Mouse (Mus musculus): ENCODE measurements around the gene Scnn1b. TPM values are rescaled to one million over a fixed set of nuclear protein-coding genes. Genes with fewer than 3 reads are reported as not detected.

The Scnn1b gene
- total and polyA plus RNA-seq, 2 experiments from 2014 or later, result 0.54 to 0.67 TPM

- WGBS, result 77% methylated on average over 8 of the region's 8 CpGs
- Histone ChIP-seq H3K9ac (no peak overlapping the region), H3K27me3 (ENCODE audit: insufficient read depth, low read length) (no peaks in the 10 kb centered on the region), H3K9me3 (ENCODE audit: low read length) (no peaks in the 10 kb centered on the region), H3K4me1 (ENCODE audit: insufficient read depth) (no peaks in the 10 kb centered on the region), H3K4me2 (ENCODE audit: low read depth) (no peak overlapping the region), H3K27ac (ENCODE audit: low read depth, low read length) (no peak overlapping the region), H3K4me3 (ENCODE audit: low read depth, low read length) (no peak overlapping the region), H3K36me3 (ENCODE audit: insufficient read depth) (no peaks in the 10 kb centered on the region)
- DNase-seq (no peak), ATAC-seq (no peak)
- no peak for TF ChIP-seq CTCF (IDR thresholded peaks at IDR 0.05; ENCODE audit: low read depth)
Measured at GRCm38 (mm10) chr7:121912250-121912649, 47.4 kb downstream of the Scnn1b start.

DNA sequence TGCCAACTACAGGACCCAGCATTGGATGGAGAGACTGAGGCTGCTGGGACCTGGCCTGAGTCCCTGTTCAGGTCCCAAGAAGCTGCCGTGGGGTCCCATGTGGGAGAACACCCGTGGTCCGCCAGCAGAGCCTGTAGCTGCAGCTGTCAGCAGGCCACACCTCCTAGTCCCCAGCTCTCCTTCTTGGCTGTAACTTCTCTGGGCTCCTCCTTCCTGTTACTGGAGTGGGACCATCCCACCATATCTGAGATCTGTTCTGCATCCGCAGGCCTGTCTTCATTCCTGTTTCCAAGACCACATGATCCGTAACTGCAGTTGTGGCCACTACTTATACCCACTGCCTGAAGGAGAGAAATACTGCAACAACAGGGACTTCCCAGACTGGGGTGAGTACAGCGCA, 49.1 kb downstream of the Scnn1b start:
- no peak for TF ChIP-seq CTCF (IDR thresholded peaks at IDR 0.05; ENCODE audit: low read depth)
- Histone ChIP-seq H3K9me3 (ENCODE audit: low read length) (no peaks in the 10 kb centered on the region), H3K36me3 (ENCODE audit: insufficient read depth) (no peaks in the 10 kb centered on the region), H3K27ac (ENCODE audit: low read depth, low read length) (no peak overlapping the region), H3K27me3 (ENCODE audit: insufficient read depth, low read length) (no peaks in the 10 kb centered on the region), H3K4me2 (ENCODE audit: low read depth) (no peak overlapping the region), H3K4me1 (ENCODE audit: insufficient read depth) (no peaks in the 10 kb centered on the region), H3K4me3 (ENCODE audit: low read depth, low read length) (no peak overlapping the region), H3K9ac (no peak overlapping the region)
- DNase-seq (no peak), ATAC-seq (no peak)
- WGBS, result 83% methylated on average over 6 of the region's 6 CpGs

- no peak for ATAC-seq
- H3K4me2 ChIP-seq (ENCODE audit: low read depth), result no peak overlapping the region
- no peak for TF ChIP-seq CTCF (IDR thresholded peaks at IDR 0.05; ENCODE audit: low read depth)
- peaks cover 22% of the 10 kb centered on the region for H3K36me3 ChIP-seq (ENCODE audit: insufficient read depth)
- H3K9me3 ChIP-seq (ENCODE audit: low read length), result no peaks in the 10 kb centered on the region
- no peaks in the 10 kb centered on the region for H3K27me3 ChIP-seq (ENCODE audit: insufficient read depth, low read length)
- H3K27ac ChIP-seq (ENCODE audit: low read depth, low read length), result no peak overlapping the region
- no peak for DNase-seq
- H3K4me3 ChIP-seq (ENCODE audit: low read depth, low read length), result no peak overlapping the region
- H3K4me1 ChIP-seq (ENCODE audit: insufficient read depth), result no peaks in the 10 kb centered on the region
- H3K9ac ChIP-seq, result no peak overlapping the region
- WGBS, result 97% methylated on average over 7 of the region's 7 CpGs
Measured at GRCm38 (mm10) chr7:121924361-121924760, 59.5 kb downstream of the Scnn1b start.

- Histone ChIP-seq H3K9ac (no peak overlapping the region), H3K27me3 (ENCODE audit: insufficient read depth, low read length) (no peaks in the 10 kb centered on the region), H3K9me3 (ENCODE audit: low read length) (no peaks in the 10 kb centered on the region), H3K4me1 (ENCODE audit: insufficient read depth) (no peaks in the 10 kb centered on the region), H3K36me3 (ENCODE audit: insufficient read depth) (peaks cover 29% of the 10 kb centered on the region), H3K27ac (ENCODE audit: low read depth, low read length) (no peak overlapping the region), H3K4me2 (ENCODE audit: low read depth) (no peak overlapping the region), H3K4me3 (ENCODE audit: low read depth, low read length) (no peak overlapping the region)
- 97% methylated on average over 2 of the region's 2 CpGs for whole genome bisulfite sequencing
- DNase-seq (no peak), ATAC-seq (no peak)
- TF ChIP-seq CTCF (IDR thresholded peaks at IDR 0.05; ENCODE audit: low read depth), result no peak
Measured at GRCm38 (mm10) chr7:121927882-121928281, 63.0 kb downstream of the Scnn1b start.

- Histone ChIP-seq H3K4me2 (ENCODE audit: low read depth) (no peak overlapping the region), H3K9me3 (ENCODE audit: low read length) (no peaks in the 10 kb centered on the region), H3K27me3 (ENCODE audit: insufficient read depth, low read length) (no peaks in the 10 kb centered on the region), H3K4me1 (ENCODE audit: insufficient read depth) (no peaks in the 10 kb centered on the region), H3K9ac (no peak overlapping the region), H3K27ac (ENCODE audit: low read depth, low read length) (no peak overlapping the region), H3K4me3 (ENCODE audit: low read depth, low read length) (no peak overlapping the region), H3K36me3 (ENCODE audit: insufficient read depth) (peaks cover 21% of the 10 kb centered on the region)
- ATAC-seq (no peak), DNase-seq (no peak)
- 43% methylated on average over 7 of the region's 7 CpGs for WGBS
- TF ChIP-seq CTCF (IDR thresholded peaks at IDR 0.05; ENCODE audit: low read depth), result no peak
Measured at GRCm38 (mm10) chr7:121931246-121931645, 66.4 kb downstream of the Scnn1b start.

- H3K4me1 ChIP-seq (ENCODE audit: insufficient read depth), result no peaks in the 10 kb centered on the region
- no peaks in the 10 kb centered on the region for H3K27me3 ChIP-seq (ENCODE audit: insufficient read depth, low read length)
- no peak overlapping the region for H3K9ac ChIP-seq
- 82% methylated on average over 6 of the region's 6 CpGs for WGBS
- ATAC-seq (no peak), DNase-seq (no peak)
- no peak overlapping the region for H3K4me3 ChIP-seq (ENCODE audit: low read depth, low read length)
- no peaks in the 10 kb centered on the region for H3K9me3 ChIP-seq (ENCODE audit: low read length)
- H3K27ac ChIP-seq (ENCODE audit: low read depth, low read length), result no peak overlapping the region
- TF ChIP-seq CTCF (IDR thresholded peaks at IDR 0.05; ENCODE audit: low read depth), result no peak
- H3K36me3 ChIP-seq (ENCODE audit: insufficient read depth), result peaks cover 12% of the 10 kb centered on the region
- H3K4me2 ChIP-seq (ENCODE audit: low read depth), result no peak overlapping the region
Measured at GRCm38 (mm10) chr7:121933675-121934074, 68.8 kb downstream of the Scnn1b start.

- Histone ChIP-seq H3K4me2 (ENCODE audit: low read depth) (no peak overlapping the region), H3K27ac (ENCODE audit: low read depth, low read length) (no peak overlapping the region), H3K36me3 (ENCODE audit: insufficient read depth) (peaks cover 11% of the 10 kb centered on the region), H3K4me3 (ENCODE audit: low read depth, low read length) (no peak overlapping the region), H3K9me3 (ENCODE audit: low read length) (no peaks in the 10 kb centered on the region), H3K27me3 (ENCODE audit: insufficient read depth, low read length) (no peaks in the 10 kb centered on the region), H3K4me1 (ENCODE audit: insufficient read depth) (no peaks in the 10 kb centered on the region), H3K9ac (no peak overlapping the region)
- no peak for DNase-seq
- WGBS, result 84% methylated on average over 2 of the region's 2 CpGs
- no peak for ATAC-seq
- no peak for TF ChIP-seq CTCF (IDR thresholded peaks at IDR 0.05; ENCODE audit: low read depth)
Measured at GRCm38 (mm10) chr7:121934346-121934745, 69.5 kb downstream of the Scnn1b start.

All from forebrain, postnatal 0 days (tissue).